Comparison of ENCODE assay signal across 8 mouse cellular contexts in genomic region chr5:30959198-30959854, GRCm38 (mm10). TPM values are rescaled to one million over a fixed set of nuclear protein-coding genes. Genes with fewer than 3 reads are reported as not detected.
A peak's percentile ranks its signal among the peaks of the same experiment; 100 is the strongest.
DNase-seq lines count a peak whose midpoint lies in the region; ATAC-seq and TF ChIP-seq lines count a peak whose summit lies in the region.

No protein-coding gene starts in this region.

- H3K4me2 ChIP-seq in hindbrain, postnatal 0 days (ENCODE audit: low read depth, low read length) = peak overlapping the region; percentile 93
- peak overlapping the region; percentile 83 for H3K4me2 ChIP-seq in liver, embryonic 14.5 days (ENCODE audit: low read depth)

- TF ChIP-seq POLR2A in heart, adult 2 months (IDR thresholded peaks at IDR 0.05; ENCODE audit: insufficient read depth, low read depth, low read length) = no peak
- no peak for TF ChIP-seq POLR2A in bone marrow macrophage, adult 2 months (IDR thresholded peaks at IDR 0.05; ENCODE audit: borderline replicate concordance, low read depth, low read length)

- peaks cover 15% of the 10 kb centered on the region for H3K4me1 ChIP-seq in heart, adult 2 months (ENCODE audit: control insufficient read depth, insufficient read depth, low read length)
- peaks cover 33% of the 10 kb centered on the region for H3K4me1 ChIP-seq in bone marrow macrophage, adult 2 months (ENCODE audit: control insufficient read depth, insufficient read depth, low read length)
- H3K4me1 ChIP-seq in hindbrain, postnatal 0 days (ENCODE audit: insufficient read depth, low read length) = peaks cover 8% of the 10 kb centered on the region; the same call in 1 of the 2 replicates
- H3K4me1 ChIP-seq in liver, embryonic 14.5 days (replicated peaks; ENCODE audit: control insufficient read depth in 2 of 2, insufficient read depth in 2 of 2, low read length in 1 of 2) = peaks cover 6 to 16% of the 10 kb centered on the region in 2 experiments

- peak overlapping the region; percentile 93 for H3K27ac ChIP-seq in heart, adult 2 months
- peak overlapping the region; percentile 67 for H3K27ac ChIP-seq in bone marrow macrophage, adult 2 months (ENCODE audit: insufficient read depth, low read depth, low read length)
- H3K27ac ChIP-seq in hindbrain, postnatal 0 days = peak overlapping the region; percentile 86
- H3K27ac ChIP-seq in liver, embryonic 14.5 days = peak overlapping the region; percentile 1; the same call in 1 of the 2 replicates

- H3K9ac ChIP-seq in heart, adult 2 months (ENCODE audit: low read depth, low read length) = peak overlapping the region; percentile 96
- H3K9ac ChIP-seq in hindbrain, postnatal 0 days (replicated peaks; ENCODE audit: low read length) = peak overlapping the region; percentile 79
- H3K9ac ChIP-seq in liver, embryonic 14.5 days (replicated peaks) = peak overlapping the region; percentile 89

- H3K4me3 ChIP-seq in heart, adult 2 months = peak overlapping the region; percentile 92
- peak overlapping the region; percentile 89 for H3K4me3 ChIP-seq in bone marrow macrophage, adult 2 months (ENCODE audit: insufficient read depth, low read length)
- peak overlapping the region; percentile 88 for H3K4me3 ChIP-seq in hindbrain, postnatal 0 days (ENCODE audit: low read length)
- peak overlapping the region; percentile 78 to 84 for H3K4me3 ChIP-seq in liver, embryonic 14.5 days (ENCODE audit: insufficient read depth in 1 of 2, low read depth in 2 of 2, low read length in 2 of 2)

- peaks cover 1% of the 10 kb centered on the region for H3K79me2 ChIP-seq in heart, adult 2 months (replicated peaks; ENCODE audit: control insufficient read depth, insufficient read depth, low read length)

- no peak for TF ChIP-seq EP300 in heart, adult 2 months (IDR thresholded peaks at IDR 0.05; ENCODE audit: insufficient read depth, low read depth, low read length)
- no peak for TF ChIP-seq EP300 in liver, embryonic 14.5 days (IDR thresholded peaks at IDR 0.05; ENCODE audit: low read depth)

- intact Hi-C loops in heart, adult 2 months (cut with DNase I) = no loop called here
- intact Hi-C loops in heart, postnatal 25 days (cut with DNase I) = no loop called here

- H3K9me3 ChIP-seq in hindbrain, postnatal 0 days (ENCODE audit: low read length) = no peaks in the 10 kb centered on the region
- H3K9me3 ChIP-seq in liver, embryonic 14.5 days (ENCODE audit: control insufficient read depth, low read length) = no peaks in the 10 kb centered on the region

- no peak for TF ChIP-seq CTCF in heart, adult 2 months (IDR thresholded peaks at IDR 0.05)
- TF ChIP-seq CTCF in bone marrow macrophage, adult 2 months (IDR thresholded peaks at IDR 0.05; ENCODE audit: low read depth, low read length) = no peak
- no peak for TF ChIP-seq CTCF in hindbrain, postnatal 0 days (IDR thresholded peaks at IDR 0.05; ENCODE audit: low read depth)
- TF ChIP-seq CTCF in liver, embryonic 14.5 days (IDR thresholded peaks at IDR 0.05; ENCODE audit: low read depth) = no peak

- ATAC-seq in hindbrain, postnatal 0 days = no peak
- peak; percentile 7; the same call in 1 of the 2 replicates for ATAC-seq in liver, embryonic 14.5 days (ENCODE audit: insufficient read depth)
- no peak for ATAC-seq in inflammation-experienced regulatory T-cells, adult 6 months

- WGBS in heart, adult 2 months = 19% methylated on average over 19 of the region's 19 CpGs
- 35% methylated on average over 19 of the region's 19 CpGs for WGBS in hindbrain, postnatal 0 days
- WGBS in liver, embryonic 14.5 days (ENCODE audit: insufficient replicate concordance) = 26% methylated on average over 19 of the region's 19 CpGs

- peak in 1 of 2 experiments; percentile 27 for DNase-seq in heart, adult 2 months
- no peak for DNase-seq in heart, postnatal 25 days (ENCODE audit: low spot score)
- DNase-seq in hindbrain, postnatal 0 days (ENCODE audit: low spot score) = no peak
- no peak for DNase-seq in liver, embryonic 14.5 days (ENCODE audit: low read depth in 3 of 3, low spot score in 3 of 3)
- DNase-seq in right cerebral cortex, postnatal 14 days = no peak
- no peak for DNase-seq in gastrocnemius, adult 18-20 months (ENCODE audit: low spot score)

- H3K36me3 ChIP-seq in heart, adult 2 months (ENCODE audit: control insufficient read depth, insufficient read depth, low read length) = peaks cover 18% of the 10 kb centered on the region
- H3K36me3 ChIP-seq in hindbrain, postnatal 0 days (ENCODE audit: insufficient read depth, low read length) = peaks cover 27% of the 10 kb centered on the region
- H3K36me3 ChIP-seq in liver, embryonic 14.5 days (replicated peaks; ENCODE audit: control insufficient read depth, insufficient read depth, low read depth) = peaks cover 23% of the 10 kb centered on the region

- no peaks in the 10 kb centered on the region for H3K27me3 ChIP-seq in heart, adult 2 months (ENCODE audit: control insufficient read depth, insufficient read depth, low read length)
- no peaks in the 10 kb centered on the region for H3K27me3 ChIP-seq in hindbrain, postnatal 0 days (ENCODE audit: insufficient read depth, low read length)
- no peaks in the 10 kb centered on the region for H3K27me3 ChIP-seq in liver, embryonic 14.5 days (ENCODE audit: control insufficient read depth, insufficient read depth, low read length)

RNA-seq across cellular contexts. Expression of gene Preb, which starts 0.8 kb away (rescaled TPM):
- 10 to 100 TPM; 80.3 to 84.6 TPM for total RNA-seq in heart, adult 2 months (2021)
- 166 and 189 TPM in 2 replicates for polyA plus RNA-seq in heart, adult 2 months (2012; rRNA removed)
- total RNA-seq in heart, postnatal 25 days (2021) = 10 to 100 TPM; 79.3 to 82.9 TPM
- 131 and 140 TPM in 2 replicates for polyA plus RNA-seq in bone marrow macrophage, adult 2 months (2012; ENCODE audit: insufficient read depth, insufficient read length, missing spikeins)
- total RNA-seq in hindbrain, postnatal 0 days (2014; rRNA removed) = 43.7 and 49.6 TPM in 2 replicates
- polyA plus RNA-seq in hindbrain, postnatal 0 days (2015; fragmentation: Nextera tagmentation; extraction: Ambion mirVana) = 104 and 106 TPM in 2 replicates
- 89.2 and 95.2 TPM in 2 replicates for polyA plus RNA-seq in liver, embryonic 14.5 days (2012; rRNA removed)
- polyA plus RNA-seq in liver, embryonic 14.5 days (2014; fragmentation: Nextera tagmentation; extraction: Ambion mirVana) = 53.8 and 59.6 TPM in 2 replicates
- polyA plus RNA-seq in inflammation-experienced regulatory T-cells, adult 6 months (2017; shearing (Covaris generic)) = 10 to 100 TPM; 56.7 to 79.6 (median 69.0) TPM
- 10 to 100 TPM; 70.5 to 78.2 TPM for total RNA-seq in gastrocnemius, adult 18-20 months (2021)

RNA-seq across cellular contexts. Expression of gene Tcf23, which starts 9.1 kb away (rescaled TPM):
- 1 to 10 TPM; 1.6 TPM for total RNA-seq in heart, adult 2 months (2021)
- 0.44 and 0.57 TPM in 2 replicates for polyA plus RNA-seq in heart, adult 2 months (2012; rRNA removed)
- under 1 TPM; 0.45 to 0.75 TPM for total RNA-seq in heart, postnatal 25 days (2021)
- not detected in 2 replicates for polyA plus RNA-seq in bone marrow macrophage, adult 2 months (2012; ENCODE audit: insufficient read depth, insufficient read length, missing spikeins)
- 0.04 TPM in 1 of 2 replicates, not detected in the other for total RNA-seq in hindbrain, postnatal 0 days (2014; rRNA removed)
- polyA plus RNA-seq in hindbrain, postnatal 0 days (2015; fragmentation: Nextera tagmentation; extraction: Ambion mirVana) = 0.06 TPM in 1 of 2 replicates, not detected in the other
- polyA plus RNA-seq in liver, embryonic 14.5 days (2012; rRNA removed) = 0.01 TPM in 2 replicates
- polyA plus RNA-seq in liver, embryonic 14.5 days (2014; fragmentation: Nextera tagmentation; extraction: Ambion mirVana) = 0.09 TPM in 1 of 2 replicates, not detected in the other
- polyA plus RNA-seq in inflammation-experienced regulatory T-cells, adult 6 months (2017; shearing (Covaris generic)) = not detected
- under 1 TPM; 0.07 to 0.21 TPM for total RNA-seq in gastrocnemius, adult 18-20 months (2021)

RNA-seq across cellular contexts. Expression of gene Cgref1, which starts 13.9 kb away (rescaled TPM):
- total RNA-seq in heart, adult 2 months (2021) = under 1 TPM; 0.30 to 0.73 TPM
- polyA plus RNA-seq in heart, adult 2 months (2012; rRNA removed) = 1.2 and 2.0 TPM in 2 replicates
- total RNA-seq in heart, postnatal 25 days (2021) = under 1 TPM; 0.39 to 0.53 TPM
- not detected in 2 replicates for polyA plus RNA-seq in bone marrow macrophage, adult 2 months (2012; ENCODE audit: insufficient read depth, insufficient read length, missing spikeins)
- total RNA-seq in hindbrain, postnatal 0 days (2014; rRNA removed) = 114 and 153 TPM in 2 replicates
- 77.4 and 88.0 TPM in 2 replicates for polyA plus RNA-seq in hindbrain, postnatal 0 days (2015; fragmentation: Nextera tagmentation; extraction: Ambion mirVana)
- 2.9 and 4.2 TPM in 2 replicates for polyA plus RNA-seq in liver, embryonic 14.5 days (2012; rRNA removed)
- 5.1 and 5.4 TPM in 2 replicates for polyA plus RNA-seq in liver, embryonic 14.5 days (2014; fragmentation: Nextera tagmentation; extraction: Ambion mirVana)
- not detected for polyA plus RNA-seq in inflammation-experienced regulatory T-cells, adult 6 months (2017; shearing (Covaris generic))
- total RNA-seq in gastrocnemius, adult 18-20 months (2021) = 1 to 10 TPM; 3.0 to 3.9 TPM

RNA-seq across cellular contexts. Expression of gene Khk, which starts 38.1 kb away (rescaled TPM):
- 10 to 100 TPM; 22.6 to 29.6 TPM for total RNA-seq in heart, adult 2 months (2021)
- 31.8 and 40.9 TPM in 2 replicates for polyA plus RNA-seq in heart, adult 2 months (2012; rRNA removed)
- 10 to 100 TPM; 21.1 to 22.6 TPM for total RNA-seq in heart, postnatal 25 days (2021)
- polyA plus RNA-seq in bone marrow macrophage, adult 2 months (2012; ENCODE audit: insufficient read depth, insufficient read length, missing spikeins) = 29.8 and 38.9 TPM in 2 replicates
- 3.0 and 14.6 TPM in 2 replicates for total RNA-seq in hindbrain, postnatal 0 days (2014; rRNA removed)
- polyA plus RNA-seq in hindbrain, postnatal 0 days (2015; fragmentation: Nextera tagmentation; extraction: Ambion mirVana) = 16.5 and 17.4 TPM in 2 replicates
- 30.3 and 31.1 TPM in 2 replicates for polyA plus RNA-seq in liver, embryonic 14.5 days (2012; rRNA removed)
- 38.8 and 40.8 TPM in 2 replicates for polyA plus RNA-seq in liver, embryonic 14.5 days (2014; fragmentation: Nextera tagmentation; extraction: Ambion mirVana)
- 10 to 100 TPM; 10.8 to 26.3 (median 24.3) TPM for polyA plus RNA-seq in inflammation-experienced regulatory T-cells, adult 6 months (2017; shearing (Covaris generic))
- 10 to 100 TPM; 36.5 to 36.6 TPM for total RNA-seq in gastrocnemius, adult 18-20 months (2021)

RNA-seq across cellular contexts. Expression of gene Emilin1, which starts 46.1 kb away (rescaled TPM):
- total RNA-seq in heart, adult 2 months (2021) = 10 to 100 TPM; 21.2 to 21.3 TPM
- 30.6 and 31.3 TPM in 2 replicates for polyA plus RNA-seq in heart, adult 2 months (2012; rRNA removed)
- total RNA-seq in heart, postnatal 25 days (2021) = 10 to 100 TPM; 27.6 to 29.7 TPM
- polyA plus RNA-seq in bone marrow macrophage, adult 2 months (2012; ENCODE audit: insufficient read depth, insufficient read length, missing spikeins) = 29.1 and 37.2 TPM in 2 replicates
- total RNA-seq in hindbrain, postnatal 0 days (2014; rRNA removed) = 8.1 and 9.3 TPM in 2 replicates
- 10.3 and 10.5 TPM in 2 replicates for polyA plus RNA-seq in hindbrain, postnatal 0 days (2015; fragmentation: Nextera tagmentation; extraction: Ambion mirVana)
- 18.4 and 22.2 TPM in 2 replicates for polyA plus RNA-seq in liver, embryonic 14.5 days (2012; rRNA removed)
- 21.3 and 23.2 TPM in 2 replicates for polyA plus RNA-seq in liver, embryonic 14.5 days (2014; fragmentation: Nextera tagmentation; extraction: Ambion mirVana)
- polyA plus RNA-seq in inflammation-experienced regulatory T-cells, adult 6 months (2017; shearing (Covaris generic)) = under 1 TPM in 1 of 3 experiments, not detected in 2; 0.84 TPM
- 1 to 10 TPM; 2.5 to 4.4 TPM for total RNA-seq in gastrocnemius, adult 18-20 months (2021)

Comparison
In these comparisons a context has a peak if more than half of its experiments do, and no peak if none do; other contexts are left out.
1. H3K27ac ChIP-seq: peak in every context shown above with its lines; median percentile 93 in heart, adult 2 months; 86 in hindbrain, postnatal 0 days; 67 in bone marrow macrophage, adult 2 months; 1 in liver, embryonic 14.5 days.
2. RNA of gene Cgref1, which starts 13.9 kb away (polyA plus RNA-seq): 77.4 to 88.0 TPM in hindbrain, postnatal 0 days; 2.9 to 5.4 TPM in liver, embryonic 14.5 days, 1.2 to 2.0 TPM in heart, adult 2 months, not detected in bone marrow macrophage, adult 2 months and not detected in inflammation-experienced regulatory T-cells, adult 6 months; every median in the first group is over 10 times any median in the second.
3. Peak in every context shown above with its lines, with median percentiles within 50 percentile points of each other: H3K4me3 ChIP-seq and H3K9ac ChIP-seq.